Mouse (Mus musculus) MN1 (cell line): ENCODE results near the gene Tom1.

Source experiments
- DNase-seq: peaks from one replicate; pipeline ENCODE4 v3.0.0-alpha.2; 2016; ENCODE audit warnings: low spot score

Gene Tom1

GRCm38 (mm10) chr8:75042974-75043373 is 9.5 kb downstream of the Tom1 start:
- DNase-seq, result no peak

GRCm38 (mm10) chr8:75046303-75046702 is 12.8 kb downstream of the Tom1 start:
- no peak for DNase-seq

GRCm38 (mm10) chr8:75047784-75048183 is 14.3 kb downstream of the Tom1 start:
- DNase-seq, result no peak

- no peak for DNase-seq
Observed at GRCm38 (mm10) chr8:75053342-75053741, 19.8 kb downstream of the Tom1 start.

GRCm38 (mm10) chr8:75055673-75056072 is 22.2 kb downstream of the Tom1 start:
- no peak for DNase-seq

- DNase-seq, result no peak
Observed at GRCm38 (mm10) chr8:75060022-75060421, 26.5 kb downstream of the Tom1 start.

- DNase-seq, result no peak
Observed at GRCm38 (mm10) chr8:75060815-75061214, 27.3 kb downstream of the Tom1 start.

- no peak for DNase-seq
Observed at GRCm38 (mm10) chr8:75063290-75063689, 29.8 kb downstream of the Tom1 start.

- DNase-seq, result no peak
Observed at GRCm38 (mm10) chr8:75064790-75065189, 31.3 kb downstream of the Tom1 start.

GRCm38 (mm10) chr8:75067287-75067686 is 33.8 kb downstream of the Tom1 start:
- no peak for DNase-seq

GRCm38 (mm10) chr8:75070297-75070696 is 36.8 kb downstream of the Tom1 start:
- DNase-seq, result no peak

- peak; percentile 82 for DNase-seq
Observed at GRCm38 (mm10) chr8:75071627-75072346, 38.3 kb downstream of the Tom1 start.

GRCm38 (mm10) chr8:75074876-75075275 is 41.4 kb downstream of the Tom1 start:
- DNase-seq, result no peak

- DNase-seq, result no peak
Observed at GRCm38 (mm10) chr8:75078215-75078614, 44.7 kb downstream of the Tom1 start.

- DNase-seq, result no peak
Observed at GRCm38 (mm10) chr8:75078851-75079250, 45.3 kb downstream of the Tom1 start.

- DNase-seq, result no peak
Observed at GRCm38 (mm10) chr8:75081364-75082040, 48.0 kb downstream of the Tom1 start.

- DNase-seq, result no peak
Observed at GRCm38 (mm10) chr8:75082181-75082805, 48.8 kb downstream of the Tom1 start.

- peak; percentile 97 for DNase-seq
Observed at GRCm38 (mm10) chr8:75083846-75084245, 50.3 kb downstream of the Tom1 start.

GRCm38 (mm10) chr8:75084382-75085064 is 51.0 kb downstream of the Tom1 start:
- DNase-seq, result no peak

GRCm38 (mm10) chr8:75086002-75086401 is 52.5 kb downstream of the Tom1 start:
- DNase-seq, result no peak

GRCm38 (mm10) chr8:75087127-75087526 is 53.6 kb downstream of the Tom1 start:
- DNase-seq, result no peak
